7 mouse cellular contexts compared by ENCODE assay signal in genomic region chr17:9042723-9043122, GRCm38 (mm10). TPM values are rescaled to one million over a fixed set of nuclear protein-coding genes. Genes with fewer than 3 reads are reported as not detected.
A peak's percentile ranks its signal among the peaks of the same experiment; 100 is the strongest.
DNase-seq lines count a peak whose midpoint lies in the region; ATAC-seq and TF ChIP-seq lines count a peak whose summit lies in the region.

No protein-coding gene starts in this region.

- ATAC-seq in kidney, embryonic 14.5 days (ENCODE audit: low FRiP score, low TSS enrichment) = no peak
- no peak for ATAC-seq in liver, postnatal 0 days

- H3K9me3 ChIP-seq in kidney, embryonic 14.5 days (ENCODE audit: control insufficient read depth, low read length) = no peaks in the 10 kb centered on the region
- no peaks in the 10 kb centered on the region for H3K9me3 ChIP-seq in ES-E14 (ENCODE audit: control insufficient read depth, insufficient read depth, low read depth, low read length)
- H3K9me3 ChIP-seq in liver, postnatal 0 days (ENCODE audit: low read length) = no peaks in the 10 kb centered on the region

- 34% methylated on average over 2 of the region's 2 CpGs for WGBS in kidney, adult 2 months
- WGBS in kidney, embryonic 14.5 days = 43% methylated on average over 2 of the region's 2 CpGs
- 52% methylated on average over 2 of the region's 2 CpGs for WGBS in liver, postnatal 0 days (ENCODE audit: insufficient replicate concordance)

- H3K27ac ChIP-seq in kidney, adult 2 months (ENCODE audit: insufficient read depth, low read depth, low read length) = no peak overlapping the region
- no peak overlapping the region for H3K27ac ChIP-seq in kidney, embryonic 14.5 days (ENCODE audit: low read depth, low read length)
- H3K27ac ChIP-seq in ES-E14 (ENCODE audit: insufficient read depth, low read depth, low read length, poor library complexity, severe bottlenecking) = no peak overlapping the region
- H3K27ac ChIP-seq in liver, postnatal 0 days (ENCODE audit: low read depth) = no peak overlapping the region

- H3K36me3 ChIP-seq in kidney, adult 2 months (ENCODE audit: control insufficient read depth, insufficient read depth, low read length) = no peaks in the 10 kb centered on the region
- H3K36me3 ChIP-seq in kidney, embryonic 14.5 days (ENCODE audit: control insufficient read depth, insufficient read depth, low read length) = no peaks in the 10 kb centered on the region
- H3K36me3 ChIP-seq in ES-E14 (ENCODE audit: control insufficient read depth, insufficient read depth, low read length, poor library complexity, severe bottlenecking) = no peaks in the 10 kb centered on the region
- H3K36me3 ChIP-seq in liver, postnatal 0 days (replicated peaks; ENCODE audit: insufficient read depth, low read length) = no peaks in the 10 kb centered on the region

- no peak overlapping the region for H3K9ac ChIP-seq in kidney, embryonic 14.5 days (ENCODE audit: low read depth, low read length)
- H3K9ac ChIP-seq in ES-E14 (ENCODE audit: insufficient read depth, low read depth, low read length, poor library complexity, severe bottlenecking) = no peak overlapping the region
- no peak overlapping the region for H3K9ac ChIP-seq in liver, postnatal 0 days (replicated peaks)

- TF ChIP-seq CTCF in kidney, adult 2 months (conservative IDR thresholded peaks at IDR 0.05; ENCODE audit: insufficient read depth, insufficient read length, low read depth, low read length) = peak; percentile 59
- peak; percentile 80 for TF ChIP-seq CTCF in liver, postnatal 0 days (IDR thresholded peaks at IDR 0.05; ENCODE audit: low read depth)

- no peaks in the 10 kb centered on the region for H3K4me1 ChIP-seq in kidney, adult 2 months (ENCODE audit: control insufficient read depth, insufficient read depth, low read length)
- no peaks in the 10 kb centered on the region for H3K4me1 ChIP-seq in kidney, embryonic 14.5 days (ENCODE audit: control insufficient read depth, insufficient read depth, low read length)
- no peaks in the 10 kb centered on the region for H3K4me1 ChIP-seq in ES-E14 (ENCODE audit: control insufficient read depth in 2 of 2, insufficient read depth in 2 of 2, low read length in 2 of 2, poor library complexity in 1 of 2)
- no peaks in the 10 kb centered on the region for H3K4me1 ChIP-seq in liver, postnatal 0 days (ENCODE audit: insufficient read depth)

- no peak overlapping the region for H3K4me3 ChIP-seq in kidney, adult 2 months (ENCODE audit: insufficient read depth, low read depth, low read length)
- no peak overlapping the region for H3K4me3 ChIP-seq in kidney, embryonic 14.5 days (ENCODE audit: low read length)
- no peak overlapping the region for H3K4me3 ChIP-seq in ES-E14 (ENCODE audit: insufficient read depth in 1 of 2, low read depth in 1 of 2, low read length in 2 of 2, poor library complexity in 1 of 2, severe bottlenecking in 1 of 2)
- H3K4me3 ChIP-seq in liver, postnatal 0 days (ENCODE audit: low read depth, low read length) = no peak overlapping the region

- H3K27me3 ChIP-seq in kidney, adult 2 months (replicated peaks; ENCODE audit: control insufficient read depth, insufficient read depth, low read length) = no peaks in the 10 kb centered on the region
- H3K27me3 ChIP-seq in kidney, embryonic 14.5 days (ENCODE audit: control insufficient read depth, insufficient read depth, low read length) = no peaks in the 10 kb centered on the region
- no peaks in the 10 kb centered on the region for H3K27me3 ChIP-seq in liver, postnatal 0 days (ENCODE audit: insufficient read depth, low read length)

- no peak overlapping the region for H3K4me2 ChIP-seq in kidney, embryonic 14.5 days (replicated peaks; ENCODE audit: low read depth, low read length)
- no peak overlapping the region for H3K4me2 ChIP-seq in liver, postnatal 0 days (ENCODE audit: low read depth, low read length)

- no peak for TF ChIP-seq POLR2A in kidney, adult 2 months (IDR thresholded peaks at IDR 0.05; ENCODE audit: low read depth, low read length)

- in situ Hi-C loops in ES-E14 (cut with MboI; ENCODE audit: low sequenced_read_pairs in 2 of 2, unreplicated experiment in 2 of 2) = no loop called here

- no peak for TF ChIP-seq EP300 in liver, postnatal 0 days (IDR thresholded peaks at IDR 0.05; ENCODE audit: low read depth)

- DNase-seq in kidney, adult 2 months = peak; percentile 7
- no peak for DNase-seq in ES-E14 (ENCODE audit: low read depth, low spot score)
- peak; percentile 35 for DNase-seq in brain, adult 2 months (ENCODE audit: low read depth, low spot score)
- DNase-seq in liver, postnatal 0 days = peak; percentile 56
- no peak for DNase-seq in ovary, postnatal 10 days (ENCODE audit: low spot score)
- DNase-seq in left cerebral cortex, adult 11 months (ENCODE audit: low spot score) = no peak

TF ChIP-seq in ES-E14, 5 proteins besides CTCF, POLR2A, EP300 and RAD21:
- peak; percentile 18; the same call in 1 of the 2 replicates for TF ChIP-seq ZC3H11A (IDR thresholded peaks at IDR 0.05; ENCODE audit: borderline replicate concordance, low read depth, low read length)
- no peak for TF ChIP-seq HCFC1 (IDR thresholded peaks at IDR 0.05; ENCODE audit: borderline replicate concordance, insufficient read depth, low read length)

RNA-seq across cellular contexts. Expression of gene 1700010I14Rik, which starts 54.6 kb away (rescaled TPM):
- polyA plus RNA-seq in kidney, adult 2 months (2012; rRNA removed) = 0.46 and 0.59 TPM in 2 replicates
- polyA plus RNA-seq in kidney, embryonic 14.5 days (2014; fragmentation: Nextera tagmentation; extraction: Ambion mirVana) = 2.5 and 2.8 TPM in 2 replicates
- total RNA-seq in ES-E14 (2012; rRNA removed) = 0.22 and 0.74 TPM in 2 replicates
- 0.60 and 0.65 TPM in 2 replicates for polyA plus RNA-seq in liver, postnatal 0 days (2015; fragmentation: Nextera tagmentation; extraction: Ambion mirVana)

Comparison
In these comparisons a context has a peak if more than half of its experiments do, and no peak if none do; other contexts are left out.
1. DNase-seq: peak in kidney, adult 2 months (single experiment), brain, adult 2 months (single experiment) and liver, postnatal 0 days (single experiment); none in ES-E14 (single experiment), ovary, postnatal 10 days (single experiment) and left cerebral cortex, adult 11 months (single experiment).